Mouse (Mus musculus): ENCODE measurements around the gene 4932438H23Rik. TPM values are rescaled to one million over a fixed set of nuclear protein-coding genes. Genes with fewer than 3 reads are reported as not detected.
"Not testable (repeated sequence)": the region's sequence is repeated elsewhere in the genome, so short reads cannot be mapped to it uniquely, and the experiment has no call there.

The 4932438H23Rik gene
- polyA plus RNA-seq, 1 experiment from 2014 or later = not detected

DNA sequence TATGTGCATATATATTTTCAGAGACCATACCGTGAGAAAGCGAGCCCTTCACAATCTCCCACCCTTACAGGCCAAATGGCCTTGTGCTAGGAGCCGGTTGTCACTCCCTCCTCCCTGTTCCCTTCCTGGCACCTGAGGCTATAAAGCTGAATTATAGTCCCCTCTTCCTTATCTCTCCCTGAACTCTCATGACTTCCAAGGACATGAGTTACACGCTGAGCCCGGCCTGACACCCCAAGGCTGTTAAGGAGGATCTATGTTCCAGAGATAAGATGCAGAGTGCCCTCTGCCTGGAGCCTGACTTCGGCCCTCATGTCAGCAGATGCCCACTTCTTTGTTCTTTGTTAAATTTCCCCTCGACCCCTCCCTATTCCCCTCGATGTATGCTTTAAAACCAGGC, 19.5 kb downstream of the 4932438H23Rik start:
- WGBS (ENCODE audit: insufficient replicate concordance) = 70% methylated on average over 8 of the region's 8 CpGs
- not testable (repeated sequence) for DNase-seq; H3K9me3 ChIP-seq (replicated peaks); H3K36me3 ChIP-seq; H3K4me2 ChIP-seq; H3K9ac ChIP-seq; H3K4me1 ChIP-seq (replicated peaks); H3K27me3 ChIP-seq; H3K27ac ChIP-seq; H3K4me3 ChIP-seq (replicated peaks); ATAC-seq (ENCODE audit: low read depth)

DNA sequence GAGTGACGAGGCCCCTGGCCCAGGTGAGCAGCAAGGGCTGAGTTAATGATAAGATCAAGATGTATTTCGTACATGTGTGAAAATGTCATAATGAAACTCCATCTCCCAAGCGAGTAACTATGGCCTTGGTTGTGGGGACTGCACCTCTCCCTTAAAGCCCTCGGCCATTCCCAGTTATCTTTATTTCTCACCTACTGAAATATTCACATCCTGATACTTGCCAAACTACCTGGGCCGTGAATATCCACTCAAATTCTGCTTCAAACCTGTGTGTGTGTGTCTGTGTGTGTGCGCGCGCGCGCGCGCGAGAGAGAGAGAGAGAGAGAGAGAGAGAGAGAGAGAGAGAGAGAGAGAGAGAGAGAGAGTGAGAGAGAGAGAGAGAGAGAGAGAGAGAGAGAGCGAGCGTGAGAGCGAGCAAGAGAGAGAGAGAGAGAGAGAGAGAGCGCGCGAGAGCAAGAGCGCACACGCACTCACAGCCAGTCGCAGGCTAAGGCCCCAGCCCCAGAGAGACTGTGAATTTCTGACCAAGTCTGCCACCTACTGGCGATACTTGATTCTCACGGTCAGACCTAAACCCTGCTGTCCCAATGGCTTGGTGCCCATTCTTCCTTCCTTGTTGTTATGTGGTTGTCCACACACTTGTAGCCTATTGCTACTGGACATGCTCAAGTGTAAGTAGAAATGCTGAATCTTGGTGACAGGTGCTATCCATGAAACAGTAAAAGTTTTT, 21.6 kb downstream of the 4932438H23Rik start:
- Histone ChIP-seq H3K27me3 (peaks cover 19% of the 10 kb centered on the region; the same call in 1 of the 2 replicates), H3K9ac (no peak overlapping the region), H3K9me3 (replicated peaks) (no peaks in the 10 kb centered on the region), H3K36me3 (no peaks in the 10 kb centered on the region), H3K4me1 (replicated peaks) (no peaks in the 10 kb centered on the region), H3K4me3 (replicated peaks) (no peak overlapping the region), H3K27ac (no peak overlapping the region), H3K4me2 (0 out of 2 replicates have a peak overlapping the region, but pooled peaks have one; percentile 17)
- DNase-seq = peak; percentile 64
- 43% methylated on average over 21 of the region's 24 CpGs for WGBS (ENCODE audit: insufficient replicate concordance)
- peak; percentile 87 for ATAC-seq (ENCODE audit: low read depth)

DNA sequence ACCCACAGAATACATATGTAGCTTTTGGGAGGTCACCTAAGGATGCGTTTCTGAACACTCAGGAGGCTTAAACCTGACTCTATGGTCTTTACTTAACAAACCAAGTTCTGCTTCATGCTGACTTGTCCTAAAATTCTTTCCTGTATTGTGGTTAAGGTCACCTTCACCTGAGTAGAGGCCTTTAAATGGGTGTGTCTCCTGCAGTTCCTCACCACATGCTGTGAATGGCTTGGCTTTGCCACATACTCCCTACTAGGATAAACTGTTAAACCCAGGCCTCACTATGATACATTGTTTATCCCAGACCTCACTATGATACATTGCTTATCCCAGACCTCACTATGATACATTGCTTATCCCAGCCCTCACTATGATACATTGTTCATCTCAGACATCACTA, 22.7 kb downstream of the 4932438H23Rik start:
- Histone ChIP-seq H3K36me3 (no peaks in the 10 kb centered on the region), H3K27me3 (peaks cover 20% of the 10 kb centered on the region; the same call in 1 of the 2 replicates), H3K27ac (no peak overlapping the region), H3K9me3 (replicated peaks) (no peaks in the 10 kb centered on the region), H3K4me1 (replicated peaks) (no peaks in the 10 kb centered on the region), H3K4me2 (no peak overlapping the region), H3K4me3 (replicated peaks) (no peak overlapping the region), H3K9ac (no peak overlapping the region)
- WGBS (ENCODE audit: insufficient replicate concordance) = 83% methylated on average over 1 of the region's 1 CpGs
- no peak for DNase-seq
- no peak for ATAC-seq (ENCODE audit: low read depth)

DNA sequence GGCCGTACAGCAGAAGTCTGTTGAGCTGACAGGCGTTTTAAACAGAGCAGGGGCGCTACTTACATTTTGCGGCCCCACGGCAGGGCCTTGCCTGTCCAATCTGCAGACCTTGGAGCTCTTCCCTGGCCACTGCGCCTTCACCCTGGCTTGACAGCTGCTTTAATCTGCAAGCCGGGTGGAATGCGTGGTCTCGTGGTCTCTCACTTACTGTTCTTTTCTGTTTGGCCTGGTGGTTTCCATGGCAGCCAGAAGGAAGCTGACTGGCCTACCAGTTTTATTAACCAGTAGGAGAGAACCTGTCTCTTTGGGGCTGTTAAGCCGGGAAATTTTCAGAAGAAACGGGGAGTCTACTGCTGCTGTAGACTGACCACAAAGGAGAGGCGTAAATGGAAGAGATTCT, 26.0 kb downstream of the 4932438H23Rik start:
- ATAC-seq (ENCODE audit: low read depth) (no peak), DNase-seq (no peak)
- no peak overlapping the region for H3K4me3 ChIP-seq (replicated peaks)
- no peak overlapping the region for H3K4me2 ChIP-seq
- no peaks in the 10 kb centered on the region for H3K4me1 ChIP-seq (replicated peaks)
- no peak overlapping the region for H3K9ac ChIP-seq
- WGBS (ENCODE audit: insufficient replicate concordance) = 40% methylated on average over 12 of the region's 12 CpGs
- no peaks in the 10 kb centered on the region for H3K36me3 ChIP-seq
- H3K27me3 ChIP-seq = peaks cover 24% of the 10 kb centered on the region; the same call in 1 of the 2 replicates
- no peaks in the 10 kb centered on the region for H3K9me3 ChIP-seq (replicated peaks)
- no peak overlapping the region for H3K27ac ChIP-seq

DNA sequence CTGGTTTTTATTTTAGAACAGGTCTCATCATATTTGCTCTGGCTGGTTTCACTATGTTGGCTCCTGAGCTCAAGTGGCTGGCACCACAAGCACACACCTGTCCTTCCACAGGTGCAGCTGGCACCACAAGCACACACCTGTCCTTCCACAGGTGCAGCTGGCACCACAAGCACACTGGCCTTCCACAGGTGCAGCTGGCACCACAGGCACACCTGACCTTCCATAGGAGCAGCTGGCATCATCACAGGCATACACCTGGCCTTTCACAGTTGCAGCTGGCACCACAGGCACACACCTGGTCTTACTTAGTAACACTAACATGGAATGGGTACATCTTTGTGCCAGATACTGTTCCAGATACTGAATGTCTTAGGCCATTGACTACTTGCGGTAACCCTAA, 27.8 kb downstream of the 4932438H23Rik start:
- H3K4me1 ChIP-seq (replicated peaks) = no peaks in the 10 kb centered on the region
- H3K27me3 ChIP-seq = peaks cover 27% of the 10 kb centered on the region; the same call in 1 of the 2 replicates
- no peak overlapping the region for H3K27ac ChIP-seq
- no peak overlapping the region for H3K4me3 ChIP-seq (replicated peaks)
- ATAC-seq (ENCODE audit: low read depth) (no peak), DNase-seq (no peak)
- H3K9ac ChIP-seq = no peak overlapping the region
- 90% methylated on average over 1 of the region's 1 CpGs for WGBS (ENCODE audit: insufficient replicate concordance)
- no peaks in the 10 kb centered on the region for H3K9me3 ChIP-seq (replicated peaks)
- no peak overlapping the region for H3K4me2 ChIP-seq
- H3K36me3 ChIP-seq = no peaks in the 10 kb centered on the region

DNA sequence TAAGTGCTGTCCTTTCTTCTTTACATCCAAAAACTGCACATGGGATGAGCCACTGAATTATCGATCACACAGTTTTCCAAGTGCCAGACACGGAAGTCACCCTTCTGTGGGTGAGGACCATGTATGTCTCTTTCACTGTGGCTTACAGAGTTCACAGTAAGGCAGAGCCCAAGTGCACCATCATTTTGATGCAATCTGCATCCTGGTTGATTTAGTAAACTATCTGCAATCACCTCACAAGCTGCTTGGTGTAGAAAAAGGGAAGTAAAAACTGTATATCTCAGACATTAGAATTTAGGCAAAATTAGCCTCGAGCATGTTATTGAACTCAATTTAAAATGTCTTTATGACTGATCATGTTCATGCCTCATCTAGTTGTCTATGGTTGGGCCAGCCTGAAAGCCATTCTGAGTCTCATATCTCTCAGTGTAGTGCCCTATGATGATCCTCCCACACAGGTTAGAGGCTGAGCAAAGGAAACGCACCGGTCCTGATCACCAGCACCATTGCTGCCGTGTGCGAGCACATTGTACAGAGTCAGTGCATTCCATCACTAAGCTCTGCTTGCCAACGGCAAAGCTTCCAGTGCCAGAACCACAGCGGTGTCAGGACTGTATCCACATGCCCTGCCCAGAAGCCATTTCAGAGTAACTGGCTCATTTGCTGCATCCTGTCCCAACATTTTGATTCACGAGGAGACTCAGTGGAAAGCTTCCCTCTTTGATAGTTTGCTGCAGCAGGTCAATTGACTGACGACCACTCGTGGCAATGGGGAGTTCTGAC, 30.1 kb downstream of the 4932438H23Rik start:
- Histone ChIP-seq H3K36me3 (no peaks in the 10 kb centered on the region), H3K9me3 (replicated peaks) (no peaks in the 10 kb centered on the region), H3K27ac (no peak overlapping the region), H3K4me3 (replicated peaks) (no peak overlapping the region), H3K4me1 (replicated peaks) (no peaks in the 10 kb centered on the region), H3K9ac (no peak overlapping the region), H3K4me2 (no peak overlapping the region), H3K27me3 (peaks cover 24% of the 10 kb centered on the region)
- ATAC-seq (ENCODE audit: low read depth) = no peak
- DNase-seq = no peak
- 70% methylated on average over 12 of the region's 12 CpGs for WGBS (ENCODE audit: insufficient replicate concordance)

DNA sequence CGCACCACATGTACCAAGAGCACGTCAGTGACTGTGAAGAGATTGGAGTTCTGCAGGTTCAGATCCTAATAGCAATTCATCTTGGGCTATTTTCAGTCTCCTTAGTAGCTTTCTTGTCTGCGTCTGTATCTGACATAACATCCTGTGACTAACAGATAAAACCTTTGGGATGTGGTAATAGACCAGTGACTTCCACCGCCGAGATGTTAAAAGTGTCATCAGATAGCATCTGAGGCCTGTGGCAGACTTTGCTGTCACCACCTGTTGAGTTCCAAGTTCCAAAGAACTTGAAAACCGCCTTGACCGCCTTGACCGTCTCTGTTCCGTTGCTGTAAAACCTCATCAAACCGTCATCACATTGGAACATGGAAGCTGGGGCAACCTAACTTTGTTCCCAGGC, 31.1 kb downstream of the 4932438H23Rik start:
- Histone ChIP-seq H3K9ac (no peak overlapping the region), H3K4me3 (replicated peaks) (no peak overlapping the region), H3K27ac (no peak overlapping the region), H3K36me3 (no peaks in the 10 kb centered on the region), H3K27me3 (peaks cover 26% of the 10 kb centered on the region), H3K4me1 (replicated peaks) (no peaks in the 10 kb centered on the region), H3K4me2 (no peak overlapping the region), H3K9me3 (replicated peaks) (no peaks in the 10 kb centered on the region)
- WGBS (ENCODE audit: insufficient replicate concordance) = 58% methylated on average over 10 of the region's 10 CpGs
- no peak for ATAC-seq (ENCODE audit: low read depth)
- no peak for DNase-seq

DNA sequence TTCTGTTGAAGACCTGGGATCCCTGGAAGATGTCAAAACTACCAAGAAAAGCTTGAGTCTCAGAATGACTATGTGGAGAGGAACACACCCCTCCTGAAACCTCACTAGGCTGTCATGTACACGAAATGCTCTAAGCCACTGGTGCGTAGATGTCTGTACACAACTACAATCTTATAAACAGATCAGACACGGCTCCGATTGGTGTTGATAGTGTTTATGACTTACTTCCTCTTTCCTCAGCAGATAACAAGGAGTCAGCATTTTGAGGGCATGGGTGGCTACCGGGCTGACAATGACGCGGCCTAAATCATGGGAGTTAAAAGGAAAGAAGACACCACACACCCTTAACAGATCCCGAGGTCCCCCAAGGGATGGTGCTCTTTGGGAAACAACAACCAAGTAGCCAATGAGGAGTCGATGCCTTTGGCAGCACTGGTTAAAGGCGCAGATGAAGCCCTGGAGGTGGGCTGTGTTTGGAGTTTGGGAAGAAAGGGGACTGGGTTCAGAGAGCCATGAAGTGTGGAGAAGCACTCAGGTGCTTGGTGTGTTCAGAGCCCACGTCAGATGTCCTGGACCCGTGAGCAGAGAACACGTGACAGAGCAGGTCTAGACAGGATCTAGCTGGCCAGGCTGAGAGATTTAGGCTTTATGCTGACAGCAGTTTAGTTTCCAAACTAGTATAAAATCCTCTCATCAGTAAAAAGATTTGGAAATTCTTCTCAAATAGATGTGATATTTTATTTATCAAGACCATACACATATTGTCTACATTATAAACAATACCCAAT, 33.2 kb downstream of the 4932438H23Rik start:
- Histone ChIP-seq H3K9me3 (replicated peaks) (no peaks in the 10 kb centered on the region), H3K27me3 (peaks cover 22% of the 10 kb centered on the region), H3K27ac (no peak overlapping the region), H3K4me2 (no peak overlapping the region), H3K4me3 (replicated peaks) (no peak overlapping the region), H3K4me1 (replicated peaks) (no peaks in the 10 kb centered on the region), H3K36me3 (no peaks in the 10 kb centered on the region), H3K9ac (no peak overlapping the region)
- no peak for DNase-seq
- 32% methylated on average over 13 of the region's 13 CpGs for WGBS (ENCODE audit: insufficient replicate concordance)
- no peak for ATAC-seq (ENCODE audit: low read depth)

DNA sequence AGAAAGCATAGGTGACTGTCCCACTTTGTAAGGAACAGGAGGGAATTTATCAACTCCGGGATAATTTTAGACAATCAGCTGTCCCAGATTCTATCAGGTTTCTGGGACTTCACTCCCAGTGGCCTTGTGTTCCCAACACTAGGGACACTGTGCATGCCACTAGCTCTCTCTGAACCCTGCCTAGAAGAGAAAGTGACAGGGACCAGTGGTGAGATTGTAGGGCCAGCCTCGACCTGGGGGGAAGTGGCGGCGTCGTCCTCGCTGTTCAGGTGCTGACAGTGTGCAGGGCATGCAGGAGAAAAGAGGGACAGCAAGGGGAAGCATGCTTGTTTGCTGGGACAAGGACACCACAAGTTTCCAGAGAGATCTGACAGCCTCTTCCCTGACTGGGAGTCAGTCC, 37.2 kb downstream of the 4932438H23Rik start:
- 53% methylated on average over 6 of the region's 6 CpGs for WGBS (ENCODE audit: insufficient replicate concordance)
- DNase-seq (no peak), ATAC-seq (ENCODE audit: low read depth) (no peak)
- Histone ChIP-seq H3K27ac (no peak overlapping the region), H3K4me3 (replicated peaks) (no peak overlapping the region), H3K4me2 (no peak overlapping the region), H3K36me3 (no peaks in the 10 kb centered on the region), H3K27me3 (peaks cover 30% of the 10 kb centered on the region), H3K9me3 (replicated peaks) (no peaks in the 10 kb centered on the region), H3K9ac (no peak overlapping the region), H3K4me1 (replicated peaks) (0 out of 2 replicates have a peak, but pooled peaks cover 3% of the 10 kb centered on the region)

DNA sequence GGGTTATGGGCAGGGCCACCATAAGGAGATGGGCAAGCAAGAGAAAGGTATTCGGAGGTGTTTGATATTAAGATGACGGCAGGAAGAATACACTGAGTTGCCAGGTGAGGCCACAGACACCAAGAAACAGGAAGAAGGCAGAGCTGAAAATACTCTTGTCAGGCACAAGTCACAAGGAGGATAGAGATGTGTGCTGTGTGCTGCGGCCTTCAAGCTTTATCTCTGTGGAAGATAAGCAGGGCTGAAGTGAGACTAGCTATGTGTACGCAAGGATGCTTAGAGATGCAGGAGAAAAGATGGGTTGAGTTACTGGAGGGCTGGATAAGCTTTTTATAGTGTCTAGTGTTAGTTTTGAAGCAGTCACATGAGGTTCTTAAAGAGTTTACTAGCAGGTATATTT, 37.7 kb downstream of the 4932438H23Rik start:
- DNase-seq = no peak
- Histone ChIP-seq H3K4me3 (replicated peaks) (no peak overlapping the region), H3K27me3 (peaks cover 28% of the 10 kb centered on the region), H3K27ac (no peak overlapping the region), H3K9ac (no peak overlapping the region), H3K9me3 (replicated peaks) (no peaks in the 10 kb centered on the region), H3K4me2 (no peak overlapping the region), H3K36me3 (no peaks in the 10 kb centered on the region), H3K4me1 (replicated peaks) (0 out of 2 replicates have a peak, but pooled peaks cover 3% of the 10 kb centered on the region)
- WGBS (ENCODE audit: insufficient replicate concordance) = 43% methylated on average over 4 of the region's 4 CpGs
- ATAC-seq (ENCODE audit: low read depth) = no peak

All from liver, embryonic 13.5 days (tissue).